Comparison of ENCODE assay signal across 11 mouse cellular contexts in genomic region chr5:66798135-66798534, GRCm38 (mm10). TPM values are rescaled to one million over a fixed set of nuclear protein-coding genes. Genes with fewer than 3 reads are reported as not detected.
DNase-seq lines count a peak whose midpoint lies in the region; ATAC-seq and TF ChIP-seq lines count a peak whose summit lies in the region.
"Had no signal": no experiment of that assay in that cellular context is flagged by ENCODE, and none has a peak within 500 bp of the region (broad histone marks: within the 10 kb centered on the region; RNA-seq: fewer than 3 reads in every experiment).

No protein-coding gene starts in this region.

- peak; percentile 38 for DNase-seq in adrenal gland, adult 2 months
- DNase-seq in adrenal gland, adult 18-20 months (ENCODE audit: low spot score in 2 of 2): no peak
- DNase-seq in left cerebral cortex, adult 2 months (ENCODE audit: extremely low spot score in 1 of 2, low spot score in 2 of 2): no peak
- no peak for DNase-seq in left cerebral cortex, postnatal 14 days (ENCODE audit: low spot score in 2 of 2)
- DNase-seq in midbrain, postnatal 0 days (ENCODE audit: low spot score): peak; percentile 56
- no peak for DNase-seq in left cerebral cortex, postnatal 10 days (ENCODE audit: extremely low spot score in 1 of 2, low spot score in 2 of 2)
- no peak for DNase-seq in urinary bladder, adult 2 months (ENCODE audit: low spot score)
- DNase-seq: cerebellum, adult 11-12 months had no signal

- intact Hi-C loops in left cerebral cortex, adult 2 months (cut with DNase I): no loop called here
- intact Hi-C loops in left cerebral cortex, postnatal 14 days (cut with DNase I): loop anchor here (1.0 kb wide), 1 partner anchor 76 kb away; no protein-coding TSS in a partner anchor
- intact Hi-C loops in left cerebral cortex, postnatal 10 days (cut with DNase I): no loop called here

- H3K9ac ChIP-seq in hindbrain, embryonic 12.5 days: no peak overlapping the region
- H3K9ac ChIP-seq in midbrain, postnatal 0 days (replicated peaks; ENCODE audit: low read length, poor library complexity, severe bottlenecking): no peak overlapping the region
- H3K9ac ChIP-seq: liver, embryonic 12.5 days had no signal

- no peak for TF ChIP-seq CTCF in left cerebral cortex, adult 2 months (IDR thresholded peaks at IDR 0.05)
- TF ChIP-seq CTCF in midbrain, postnatal 0 days (IDR thresholded peaks at IDR 0.05): no peak

- peak; percentile 33 for ATAC-seq in hindbrain, embryonic 12.5 days (ENCODE audit: low FRiP score)
- peak; percentile 55; the same call in 1 of the 2 replicates for ATAC-seq in midbrain, postnatal 0 days (ENCODE audit: low FRiP score)
- ATAC-seq: liver, embryonic 12.5 days had no signal

- peak overlapping the region; percentile 8; the same call in 1 of the 2 replicates for H3K27ac ChIP-seq in left cerebral cortex, adult 2 months
- peak overlapping the region; percentile 71 for H3K27ac ChIP-seq in hindbrain, embryonic 12.5 days
- H3K27ac ChIP-seq in midbrain, postnatal 0 days (ENCODE audit: low read depth, low read length): peak overlapping the region; percentile 63
- H3K27ac ChIP-seq: liver, embryonic 12.5 days had no signal

- H3K36me3 ChIP-seq in hindbrain, embryonic 12.5 days: no peaks in the 10 kb centered on the region
- no peaks in the 10 kb centered on the region for H3K36me3 ChIP-seq in midbrain, postnatal 0 days (ENCODE audit: insufficient read depth, low read length)
- H3K36me3 ChIP-seq: liver, embryonic 12.5 days had no signal

- no peak overlapping the region for H3K4me2 ChIP-seq in hindbrain, embryonic 12.5 days (replicated peaks)
- H3K4me2 ChIP-seq in midbrain, postnatal 0 days (ENCODE audit: low read depth, low read length, poor library complexity, severe bottlenecking): no peak overlapping the region
- H3K4me2 ChIP-seq: liver, embryonic 12.5 days had no signal

- H3K27me3 ChIP-seq in hindbrain, embryonic 12.5 days: no peaks in the 10 kb centered on the region
- H3K27me3 ChIP-seq in midbrain, postnatal 0 days (ENCODE audit: insufficient read depth, low read length): no peaks in the 10 kb centered on the region
- H3K27me3 ChIP-seq: liver, embryonic 12.5 days had no signal

- WGBS in hindbrain, embryonic 12.5 days: 39% methylated on average over 3 of the region's 3 CpGs
- 21% methylated on average over 3 of the region's 3 CpGs for WGBS in midbrain, postnatal 0 days

- H3K9me3 ChIP-seq in hindbrain, embryonic 12.5 days (replicated peaks): no peaks in the 10 kb centered on the region
- no peaks in the 10 kb centered on the region for H3K9me3 ChIP-seq in midbrain, postnatal 0 days (ENCODE audit: low read length)
- H3K9me3 ChIP-seq: liver, embryonic 12.5 days had no signal

- H3K4me3 ChIP-seq in left cerebral cortex, adult 2 months: no peak overlapping the region
- no peak overlapping the region for H3K4me3 ChIP-seq in hindbrain, embryonic 12.5 days
- no peak overlapping the region for H3K4me3 ChIP-seq in midbrain, postnatal 0 days (ENCODE audit: low read depth, low read length)
- H3K4me3 ChIP-seq: liver, embryonic 12.5 days had no signal

- peaks cover 49% of the 10 kb centered on the region for H3K4me1 ChIP-seq in hindbrain, embryonic 12.5 days
- H3K4me1 ChIP-seq in midbrain, postnatal 0 days (ENCODE audit: insufficient read depth, low read length): peaks cover 16% of the 10 kb centered on the region

RNA-seq across cellular contexts. Expression of gene Limch1, which starts 52.5 kb away (rescaled TPM):
- 10 to 100 TPM; 69.3 to 93.7 TPM for total RNA-seq in adrenal gland, adult 2 months (2021)
- 9.8 and 10.1 TPM in 2 replicates for polyA plus RNA-seq in adrenal gland, adult 2 months (2012; rRNA removed)
- 10 to 100 TPM; 53.2 to 69.4 TPM for total RNA-seq in adrenal gland, adult 18-20 months (2021)
- 100 to 1,000 TPM; 121 to 127 TPM for total RNA-seq in left cerebral cortex, adult 2 months (2021)
- 100 to 1,000 TPM; 101 TPM for total RNA-seq in left cerebral cortex, postnatal 14 days (2021)
- 64.0 and 64.9 TPM in 2 replicates for polyA plus RNA-seq in hindbrain, embryonic 12.5 days (2016; fragmentation: Nextera tagmentation; extraction: Ambion mirVana)
- 97.8 and 119 TPM in 2 replicates for total RNA-seq in midbrain, postnatal 0 days (2014; rRNA removed)
- polyA plus RNA-seq in midbrain, postnatal 0 days (2015; fragmentation: Nextera tagmentation; extraction: Ambion mirVana): 46.6 and 46.7 TPM in 2 replicates
- total RNA-seq in left cerebral cortex, postnatal 10 days (2021): 100 to 1,000 TPM; 114 TPM
- polyA plus RNA-seq in urinary bladder, adult 2 months (2012; rRNA removed): 4.2 and 7.3 TPM in 2 replicates
- total RNA-seq: MEL had no signal

Comparison
In these comparisons a context has a peak if more than half of its experiments do, and no peak if none do; other contexts are left out.
1. DNase-seq: peak in adrenal gland, adult 2 months (single experiment) and midbrain, postnatal 0 days (single experiment); none in adrenal gland, adult 18-20 months (0 of 2), left cerebral cortex, adult 2 months (0 of 2), left cerebral cortex, postnatal 14 days (0 of 2), left cerebral cortex, postnatal 10 days (0 of 2) and urinary bladder, adult 2 months (single experiment).
2. H3K27ac ChIP-seq: peak in every context shown above with its lines; median percentile 71 in hindbrain, embryonic 12.5 days; 63 in midbrain, postnatal 0 days; 8 in left cerebral cortex, adult 2 months.